Mouse (Mus musculus) neutrophil, adult 83 days (primary cell): Measurements from ENCODE around the gene Erich6. TPM values are rescaled to one million over a fixed set of nuclear protein-coding genes. Genes with fewer than 3 reads are reported as not detected.

Experiments used
- total RNA-seq, 2 experiments: library from RNA; stranded (reverse); gene quantifications; one replicate each; pipeline ENCODE4 v1.2.4; 2023

The Erich6 gene
- not detected for total RNA-seq

GRCm38 (mm10) chr3:58636406-58637295 lies at the start of gene Erich6:
Erich6 (minus strand) TSS chr3:58637207.

GRCm38 (mm10) chr3:58576137-58577066 lies 60.6 kb downstream of the Erich6 start, which contains the start of gene Selenot:
Selenot (plus strand) TSS chr3:58576636.

Other genes starting within 250 kb of the Erich6 start
- gene Tsc22d2, start 222.5 kb downstream of the Erich6 start, total RNA-seq = 10 to 100 TPM; 27.4 to 32.6 TPM
- 10 to 100 TPM; 36.7 to 37.9 TPM for gene Eif2a, start 111.4 kb downstream of the Erich6 start, total RNA-seq
- gene Serp1, start 111.3 kb downstream of the Erich6 start, total RNA-seq = 100 to 1,000 TPM in 1 of 2 experiments, 10 to 100 TPM in 1; 100.0 to 105 TPM
- gene Selenot, start 60.6 kb downstream of the Erich6 start, total RNA-seq = 10 to 100 TPM; 75.5 to 82.5 TPM
- 10 to 100 TPM; 25.8 to 31.6 TPM for gene Siah2, start 55.2 kb upstream of the Erich6 start, total RNA-seq
- not detected for gene Mindy4b-ps, start 185.1 kb upstream of the Erich6 start, total RNA-seq
- not detected for gene Clrn1, start 248.1 kb upstream of the Erich6 start, total RNA-seq